Mouse (Mus musculus) cerebellum, adult 11 months (tissue): Measurements from ENCODE around the gene Scand1.

ENCODE experiments used
- DNase-seq: peaks from one replicate; pipeline ENCODE4 v3.0.0; 2022

Scand1 gene

DNA sequence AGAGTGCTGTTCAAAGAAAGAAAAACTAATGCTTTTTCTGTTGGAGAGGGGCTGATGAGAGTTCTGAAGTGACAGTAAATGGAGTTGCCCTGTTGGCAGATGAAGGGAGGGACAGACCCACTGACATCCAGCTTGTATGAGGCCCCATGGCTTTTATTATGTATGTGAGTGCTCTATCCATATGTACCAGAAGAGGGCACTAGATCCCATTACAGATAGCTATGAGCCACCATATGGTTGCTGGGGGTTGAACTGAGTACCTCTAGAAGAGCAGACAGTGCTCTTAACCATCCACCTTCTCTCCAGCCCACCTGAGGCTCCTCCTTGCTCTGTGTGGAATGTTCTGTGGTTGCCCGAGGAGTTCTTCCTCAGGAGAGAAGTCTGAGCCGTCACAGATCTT, 6.7 kb downstream of the Scand1 start:
- no peak for DNase-seq

DNA sequence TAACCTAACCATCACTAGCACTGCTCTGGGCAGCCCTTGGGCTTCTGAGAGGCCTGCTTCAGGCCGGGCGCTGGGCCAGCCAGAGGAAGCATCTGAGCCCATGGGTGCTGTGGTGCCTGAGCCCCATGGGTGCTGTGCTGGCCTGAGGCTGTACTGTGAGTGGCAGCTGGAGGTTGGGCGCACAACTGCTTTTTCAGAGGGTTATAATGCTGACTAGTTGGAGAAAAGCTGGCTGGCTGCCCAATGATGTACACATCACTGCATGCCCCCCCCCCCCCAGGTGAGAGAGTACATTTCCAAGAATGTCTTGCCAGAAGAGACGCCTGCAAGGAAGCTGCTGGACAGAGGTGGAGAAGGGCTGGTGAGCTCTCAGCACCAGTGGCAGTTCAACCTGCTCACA, 8.2 kb downstream of the Scand1 start:
- DNase-seq: no peak

- no peak for DNase-seq
Measured at GRCm38 (mm10) chr2:156302063-156302462, 10.4 kb downstream of the Scand1 start.

DNA sequence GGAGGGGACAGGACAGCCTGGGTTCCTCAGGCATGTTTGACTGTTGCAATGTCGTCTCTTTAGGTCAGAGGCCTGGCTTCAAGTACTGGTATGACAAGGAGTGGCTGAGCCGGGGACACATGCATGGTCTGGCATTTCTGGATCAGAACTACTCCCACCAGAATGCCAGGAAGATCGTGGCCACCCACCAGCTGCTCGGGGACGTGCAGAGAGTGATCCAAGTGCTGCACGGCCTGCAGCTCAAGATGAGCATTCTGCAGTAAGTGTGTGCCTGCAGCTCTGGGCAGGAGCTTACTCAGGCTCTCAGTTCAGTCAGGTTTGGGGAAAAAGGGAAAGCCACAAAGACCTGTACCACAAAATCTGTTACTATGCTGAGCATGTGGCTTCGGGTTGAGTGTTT, 14.0 kb downstream of the Scand1 start:
- DNase-seq: no peak

- DNase-seq: no peak
Measured at GRCm38 (mm10) chr2:156297653-156298052, 14.9 kb downstream of the Scand1 start.

- no peak for DNase-seq
Measured at GRCm38 (mm10) chr2:156296190-156296589, 16.3 kb downstream of the Scand1 start.

GRCm38 (mm10) chr2:156295601-156296063, 16.9 kb downstream of the Scand1 start:
- no peak for DNase-seq

- DNase-seq: no peak
Measured at GRCm38 (mm10) chr2:156291998-156292397, 20.5 kb downstream of the Scand1 start.

DNA sequence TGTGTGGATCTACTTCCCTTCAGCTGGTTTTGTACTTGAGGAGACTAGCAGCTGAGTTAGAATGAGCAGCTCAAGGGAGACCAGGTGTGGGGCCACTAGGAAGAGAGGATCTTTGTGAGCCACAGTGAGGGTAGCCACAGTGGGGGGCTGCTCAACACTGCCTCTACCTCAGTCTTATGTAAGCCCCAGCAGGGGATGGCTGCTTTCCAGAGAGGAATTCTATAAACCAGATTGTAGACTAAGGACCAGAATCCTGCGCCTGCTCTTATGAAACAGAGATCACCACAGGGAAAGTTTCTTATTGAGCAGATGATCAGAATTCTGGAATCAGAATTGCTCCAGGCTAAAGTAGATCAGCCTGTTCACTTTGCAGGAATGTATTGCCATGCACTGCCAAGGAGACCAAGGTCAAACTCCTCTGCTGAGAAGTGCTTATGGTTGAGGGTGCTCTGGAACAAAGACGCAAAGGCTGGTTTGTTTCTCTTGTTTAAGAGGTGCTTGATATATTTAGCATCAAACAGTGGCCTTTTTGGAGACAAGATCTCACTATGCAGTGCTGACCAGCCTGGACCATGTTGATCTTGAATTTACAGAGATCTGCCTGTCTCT, 22.8 kb downstream of the Scand1 start:
- DNase-seq: peak; percentile 69

- DNase-seq: no peak
Measured at GRCm38 (mm10) chr2:156288222-156288621, 24.3 kb downstream of the Scand1 start.

GRCm38 (mm10) chr2:156286733-156287132, 25.8 kb downstream of the Scand1 start:
- no peak for DNase-seq

DNA sequence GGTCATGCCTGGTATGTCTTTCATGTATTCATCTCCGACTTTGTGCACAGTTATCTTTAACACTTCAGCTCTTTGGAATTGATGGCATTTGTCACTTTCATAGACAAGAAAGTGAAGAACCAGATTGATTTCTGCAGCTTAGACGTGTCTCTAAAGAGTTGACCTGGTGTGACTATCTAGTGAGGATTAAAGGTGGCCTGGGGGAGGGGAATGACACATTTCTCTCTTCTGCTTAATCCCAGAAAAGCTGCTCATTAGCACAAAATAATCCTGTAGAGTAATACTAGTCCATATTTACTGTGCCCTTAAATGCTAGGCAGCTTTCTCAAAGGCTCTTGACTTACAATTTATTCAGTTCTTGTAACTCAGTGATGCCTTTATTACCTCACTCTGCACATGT, 27.3 kb downstream of the Scand1 start:
- no peak for DNase-seq

GRCm38 (mm10) chr2:156281227-156281626, 31.3 kb downstream of the Scand1 start:
- DNase-seq: peak; percentile 38

- DNase-seq: peak; percentile 68
Measured at GRCm38 (mm10) chr2:156278226-156279017, 34.1 kb downstream of the Scand1 start.

DNA sequence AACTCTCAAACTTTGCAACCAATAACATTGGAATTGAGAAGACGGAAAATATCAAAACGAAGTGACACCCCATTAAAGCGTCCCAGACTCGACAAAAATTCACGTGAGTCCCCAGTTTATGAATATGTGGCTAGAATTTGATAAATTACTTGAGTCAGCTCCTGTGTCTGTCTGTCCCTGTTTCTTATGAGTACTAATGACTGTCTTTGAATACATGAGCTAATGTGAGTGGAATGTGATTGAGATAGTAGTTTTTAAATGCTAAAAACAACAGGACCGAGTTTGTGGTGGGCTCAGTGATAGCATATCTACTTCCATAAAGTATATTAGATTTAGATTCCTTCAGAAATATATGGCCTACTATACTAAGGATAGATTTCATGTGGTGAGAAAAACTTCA, 40.0 kb downstream of the Scand1 start:
- DNase-seq: no peak

DNA sequence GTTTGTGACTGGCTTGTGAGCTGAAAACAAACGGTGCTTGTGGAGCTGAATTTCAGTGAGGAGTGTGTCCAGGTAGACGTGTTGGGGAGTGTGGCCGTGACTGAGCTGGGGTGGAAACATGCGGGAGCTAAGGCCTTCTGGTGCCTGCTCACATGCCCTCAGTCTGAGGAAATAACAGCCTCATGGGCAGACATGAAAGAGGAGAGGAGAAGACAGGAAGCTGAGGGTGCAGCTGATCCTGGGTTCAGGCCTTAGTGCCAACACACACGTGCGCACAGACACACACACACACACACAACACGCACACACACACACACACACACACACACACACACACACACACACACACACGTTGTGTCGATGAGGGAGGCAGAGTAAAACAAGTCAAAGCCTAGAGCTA, 44.9 kb downstream of the Scand1 start:
- no peak for DNase-seq

- DNase-seq: no peak
Measured at GRCm38 (mm10) chr2:156263204-156263893, 49.2 kb downstream of the Scand1 start.
